Mouse (Mus musculus) left cerebral cortex, postnatal 14 days (tissue): Measurements from ENCODE around the gene Ccdc6. TPM values are rescaled to one million over a fixed set of nuclear protein-coding genes. Genes with fewer than 3 reads are reported as not detected.

ENCODE experiments used
- DNase-seq, 2 experiments: peaks; one replicate each; pipeline ENCODE4 v3.0.0; 2021 to 2022; ENCODE audit warnings: low spot score in 2 of 2, mixed read lengths in 1 of 2
- intact Hi-C: fragments of 180-260 bp; cut with DNase I; formaldehyde crosslinking; loops from one replicate; pipeline ENCODE4 v1.15.1; 2025
- total RNA-seq, 2 experiments: library from RNA; stranded (reverse); gene quantifications; 2 replicates each; pipeline ENCODE4 v1.2.3; 2021

The Ccdc6 gene
- total RNA-seq, 2 experiments from 2014 or later = 53.9 to 58.8 TPM

- intact Hi-C loops = no loop called here
- DNase-seq = no peak
These were observed 23.9 kb downstream of the Ccdc6 start for GRCm38 (mm10) chr10:70120671-70121405.

- no peak for DNase-seq
These were observed 24.4 kb downstream of the Ccdc6 start for GRCm38 (mm10) chr10:70121406-70121695.

GRCm38 (mm10) chr10:70123454-70123853, 26.5 kb downstream of the Ccdc6 start:
- intact Hi-C loops = no loop called here

More at GRCm38 (mm10) chr10:70121406-70121695, 24.4 kb downstream of the Ccdc6 start:
- intact Hi-C loops = no loop called here

GRCm38 (mm10) chr10:70125491-70125890, 28.6 kb downstream of the Ccdc6 start:
- intact Hi-C loops = no loop called here
- no peak for DNase-seq

More at GRCm38 (mm10) chr10:70123454-70123853, 26.5 kb downstream of the Ccdc6 start:
- no peak for DNase-seq

GRCm38 (mm10) chr10:70127273-70127672, 30.4 kb downstream of the Ccdc6 start:
- intact Hi-C loops = no loop called here
- no peak for DNase-seq

- no peak for DNase-seq
- intact Hi-C loops = no loop called here
These were observed 31.5 kb downstream of the Ccdc6 start for GRCm38 (mm10) chr10:70128408-70128807.

- no peak for DNase-seq
- intact Hi-C loops = no loop called here
These were observed 35.2 kb downstream of the Ccdc6 start for GRCm38 (mm10) chr10:70132087-70132560.

- no peak for DNase-seq
- intact Hi-C loops = no loop called here
These were observed 35.8 kb downstream of the Ccdc6 start for GRCm38 (mm10) chr10:70132714-70133113.

- DNase-seq = peak; percentile 58 to 75
- intact Hi-C loops = no loop called here
These were observed 36.3 kb downstream of the Ccdc6 start for GRCm38 (mm10) chr10:70133188-70133587.

GRCm38 (mm10) chr10:70135680-70136079, 38.8 kb downstream of the Ccdc6 start:
- DNase-seq = no peak
- intact Hi-C loops = no loop called here

GRCm38 (mm10) chr10:70137652-70138051, 40.7 kb downstream of the Ccdc6 start:
- intact Hi-C loops = no loop called here
- no peak for DNase-seq

GRCm38 (mm10) chr10:70138150-70138549, 41.2 kb downstream of the Ccdc6 start:
- no peak for DNase-seq
- intact Hi-C loops = no loop called here

- intact Hi-C loops = no loop called here
- DNase-seq = no peak
These were observed 42.4 kb downstream of the Ccdc6 start for GRCm38 (mm10) chr10:70139368-70139767.

- intact Hi-C loops = no loop called here
- no peak for DNase-seq
These were observed 43.5 kb downstream of the Ccdc6 start for GRCm38 (mm10) chr10:70140414-70140813.

GRCm38 (mm10) chr10:70142623-70143022, 45.7 kb downstream of the Ccdc6 start:
- intact Hi-C loops = no loop called here
- no peak for DNase-seq

- intact Hi-C loops = no loop called here
- no peak for DNase-seq
These were observed 47.2 kb downstream of the Ccdc6 start for GRCm38 (mm10) chr10:70144004-70144557.

GRCm38 (mm10) chr10:70145873-70146272, 49.0 kb downstream of the Ccdc6 start:
- no peak for DNase-seq
- intact Hi-C loops = no loop called here

GRCm38 (mm10) chr10:70149093-70149492, 52.2 kb downstream of the Ccdc6 start:
- DNase-seq = no peak
- intact Hi-C loops = no loop called here

- no peak for DNase-seq
- intact Hi-C loops = no loop called here
These were observed 53.4 kb downstream of the Ccdc6 start for GRCm38 (mm10) chr10:70150301-70150700.

GRCm38 (mm10) chr10:70151171-70151570, 54.2 kb downstream of the Ccdc6 start:
- DNase-seq = no peak
- intact Hi-C loops = no loop called here

GRCm38 (mm10) chr10:70152190-70152743, 55.3 kb downstream of the Ccdc6 start:
- no peak for DNase-seq
- intact Hi-C loops = no loop called here
